Mouse (Mus musculus) spleen, postnatal 4 days (tissue): ENCODE data around the gene Oprl1.

ENCODE experiments used
- DNase-seq, 2 experiments: peaks; one replicate each; pipeline ENCODE4 v3.0.0; 2022; ENCODE audit warnings: low spot score in 2 of 2

Oprl1 gene

DNA sequence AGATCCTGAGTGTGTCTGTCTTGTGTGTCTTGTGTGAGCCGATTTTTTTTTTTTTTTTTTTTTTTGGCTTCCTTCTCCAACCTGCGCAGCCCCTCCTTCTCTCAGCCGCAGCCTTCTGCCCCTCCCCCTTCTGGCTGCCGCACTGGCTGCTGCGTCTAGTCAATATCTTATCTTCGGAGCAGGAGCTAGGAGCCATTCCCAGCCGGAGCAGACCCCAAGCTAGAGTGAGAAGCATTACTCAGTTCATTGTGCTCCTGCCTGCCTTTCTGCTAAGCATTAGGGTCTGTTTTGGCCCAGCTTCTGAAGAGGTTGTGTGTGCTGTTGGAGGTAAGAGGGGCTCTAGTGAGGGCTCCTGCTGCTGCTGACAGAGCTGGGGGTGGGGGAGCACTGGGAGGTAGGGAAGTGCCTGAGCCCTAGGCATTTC, at the start of gene Oprl1:
Gene Oprl1 (plus strand): TSS at position 114 of the 424 bp plus-strand sequence.
- no peak for DNase-seq

DNA sequence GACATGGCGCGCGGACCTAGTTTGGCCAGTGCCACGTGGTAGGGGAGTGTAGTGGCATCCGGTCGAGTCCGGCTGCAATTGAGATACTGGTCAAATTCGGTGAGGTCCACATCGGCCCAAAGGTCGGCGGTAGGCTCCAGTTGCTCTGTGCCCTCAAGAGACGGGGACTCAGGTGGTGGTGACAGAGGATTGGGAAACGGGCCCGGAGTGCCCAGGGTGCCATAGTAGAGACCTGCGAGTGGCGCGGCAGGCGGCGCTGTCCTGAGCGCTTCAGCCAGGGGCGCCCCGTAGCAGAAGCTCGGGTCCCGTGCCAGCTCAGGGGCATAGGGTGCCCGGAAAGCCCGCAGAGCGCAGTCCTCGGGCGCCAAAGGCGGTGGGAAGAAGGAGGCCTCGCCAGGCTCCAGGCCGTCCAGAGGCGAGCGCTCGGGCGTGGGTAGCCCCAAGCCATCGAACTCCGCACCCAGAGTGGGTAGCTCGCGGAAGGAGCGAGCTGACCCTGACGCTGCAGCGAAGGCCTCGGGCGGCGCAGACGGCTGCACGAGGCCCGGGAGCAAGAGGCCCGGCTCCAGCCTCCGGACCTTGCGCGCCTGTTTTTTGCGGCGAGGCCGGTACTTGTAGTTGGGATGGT, 44.4 kb upstream of the Oprl1 start:
- DNase-seq = no peak

DNA sequence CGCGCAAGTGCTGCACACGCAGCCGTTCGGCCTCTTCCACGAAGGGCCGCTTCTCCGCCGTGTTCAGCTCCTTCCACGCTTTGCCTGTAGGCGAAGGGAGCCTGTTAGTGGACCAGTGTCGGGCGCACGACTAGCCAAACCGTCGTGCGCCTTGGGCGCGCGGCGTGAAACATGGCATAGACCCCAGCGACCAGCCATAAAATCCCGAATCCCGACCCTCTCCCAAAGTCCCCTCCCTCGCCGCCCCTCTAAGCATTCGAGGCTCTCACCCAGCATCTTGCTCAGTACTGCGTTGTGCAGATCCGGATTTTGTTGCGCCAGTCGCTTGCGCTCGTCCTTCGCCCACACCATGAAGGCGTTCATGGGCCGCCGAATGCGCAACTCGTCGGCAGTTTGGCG, 43.9 kb upstream of the Oprl1 start:
- DNase-seq = no peak

DNA sequence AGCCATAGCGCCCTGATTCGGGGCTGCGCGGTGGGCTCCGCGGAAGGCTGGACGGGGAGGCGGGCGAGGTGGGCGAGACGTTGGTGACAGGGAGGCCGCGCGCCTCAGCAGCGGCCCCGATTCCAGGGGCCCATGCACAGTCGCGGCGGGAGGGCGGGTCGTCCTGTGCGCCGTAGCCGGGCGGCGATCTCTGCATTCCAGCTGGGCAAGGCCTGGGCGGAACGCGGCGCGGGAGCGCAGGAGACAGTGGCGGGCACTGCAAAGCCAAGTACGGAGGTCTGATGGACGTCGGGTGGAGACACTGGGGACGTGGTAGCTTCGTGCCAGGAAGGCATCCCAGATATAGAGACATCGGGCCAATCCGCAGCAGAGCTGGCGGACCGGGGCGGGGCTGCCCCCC, 43.5 kb upstream of the Oprl1 start, which contains the start of gene Sox18:
Gene Sox18 (minus strand): TSS at position 315 of the 400 bp plus-strand sequence.
- DNase-seq = no peak

DNA sequence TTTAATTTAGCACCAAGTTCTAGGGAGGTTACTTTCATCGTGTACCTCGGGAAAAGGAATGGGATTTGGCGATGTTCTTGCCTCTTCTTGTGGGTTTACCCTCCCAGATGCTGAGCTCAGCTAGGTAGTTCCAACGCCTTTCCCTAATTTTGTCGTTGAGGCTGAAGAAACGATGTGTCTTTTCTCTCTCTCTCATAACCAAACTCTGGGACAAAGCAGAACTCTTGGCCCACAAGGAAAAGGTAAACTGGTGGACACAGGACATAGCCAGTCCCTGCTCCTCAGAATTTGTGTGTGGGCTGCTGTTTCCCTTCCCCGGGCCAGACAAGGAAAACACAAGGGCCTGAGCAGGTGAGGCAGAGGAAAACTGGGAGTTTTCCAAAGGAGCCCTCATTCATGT, 42.8 kb upstream of the Oprl1 start:
- no peak for DNase-seq

DNA sequence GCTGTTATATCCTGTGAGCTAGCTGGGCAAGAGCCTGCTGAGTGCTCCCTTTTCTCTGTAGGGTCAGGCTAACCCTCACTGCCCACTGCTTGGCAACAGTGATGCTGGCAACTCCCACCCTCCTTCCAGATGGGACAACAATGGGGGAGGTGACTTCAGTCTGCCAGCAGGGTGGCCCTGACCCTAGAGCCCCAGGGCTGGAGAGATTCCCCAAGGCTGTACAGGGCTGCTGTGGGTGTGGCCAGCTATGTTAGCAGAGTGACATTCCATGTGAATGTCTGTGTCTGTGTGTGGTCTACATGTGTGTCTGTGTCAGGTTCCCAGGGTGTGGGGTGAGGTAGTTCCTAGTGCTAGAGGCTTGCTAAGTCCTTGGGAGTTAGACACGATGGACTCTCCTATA, 41.3 kb upstream of the Oprl1 start:
- DNase-seq = no peak

DNA sequence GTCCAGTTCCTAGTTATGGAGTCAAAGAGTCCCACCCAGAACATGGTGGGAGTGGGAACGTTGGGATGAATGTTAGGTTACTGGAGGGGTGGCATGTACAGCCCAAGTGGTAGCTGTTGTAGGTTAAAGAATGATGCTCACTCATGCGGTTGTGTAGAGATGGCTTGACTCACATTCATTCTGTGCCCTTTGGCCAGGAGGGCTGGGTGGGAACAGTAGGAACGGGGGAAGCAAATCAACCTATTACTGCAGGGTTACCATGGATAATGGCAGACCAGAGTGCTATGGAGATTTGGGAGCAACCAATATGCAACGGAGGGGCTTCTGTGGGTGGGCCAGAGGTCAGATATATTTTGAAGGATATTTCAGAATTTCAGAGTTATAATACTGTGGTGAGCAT, 39.9 kb upstream of the Oprl1 start:
- DNase-seq = no peak

DNA sequence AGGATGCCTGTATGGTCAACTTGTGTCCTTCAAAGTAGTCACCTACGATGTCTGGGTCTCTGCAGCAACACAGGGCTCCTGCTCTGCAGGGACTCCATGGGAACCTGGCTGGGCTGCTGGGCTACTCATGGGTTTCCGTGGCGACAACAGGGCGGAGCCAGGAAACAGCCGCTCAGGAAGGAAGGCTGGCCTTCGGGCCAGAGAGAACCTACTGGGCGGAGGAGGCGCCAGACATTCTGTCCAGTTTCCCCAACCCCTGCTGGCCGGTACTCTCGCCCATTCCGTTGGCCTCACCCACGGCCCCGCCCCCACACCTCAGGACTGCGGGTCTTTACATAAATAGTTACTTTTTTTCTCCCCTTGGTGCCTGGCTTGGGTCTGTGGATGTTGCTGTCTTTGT, 39.4 kb upstream of the Oprl1 start:
- DNase-seq = no peak

DNA sequence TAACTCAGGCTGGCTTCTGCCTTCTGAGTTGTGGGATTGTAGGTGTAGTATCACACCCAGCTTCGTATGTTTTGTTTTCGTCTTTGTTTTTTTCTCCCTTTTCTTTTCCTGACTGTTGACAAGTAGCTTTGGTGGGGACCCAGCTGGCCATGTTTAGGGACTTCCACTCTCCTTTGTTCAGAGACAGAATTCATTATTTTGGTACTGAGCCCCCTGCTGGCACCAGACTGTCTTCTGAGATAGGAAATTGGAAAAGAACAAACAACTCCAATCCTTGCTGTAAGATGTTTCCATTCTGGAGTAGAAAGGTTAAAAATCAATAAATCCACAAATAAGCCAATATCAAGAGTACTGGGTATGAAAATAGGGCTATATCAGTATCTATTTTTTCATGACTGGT, 38.4 kb upstream of the Oprl1 start:
- DNase-seq = no peak

DNA sequence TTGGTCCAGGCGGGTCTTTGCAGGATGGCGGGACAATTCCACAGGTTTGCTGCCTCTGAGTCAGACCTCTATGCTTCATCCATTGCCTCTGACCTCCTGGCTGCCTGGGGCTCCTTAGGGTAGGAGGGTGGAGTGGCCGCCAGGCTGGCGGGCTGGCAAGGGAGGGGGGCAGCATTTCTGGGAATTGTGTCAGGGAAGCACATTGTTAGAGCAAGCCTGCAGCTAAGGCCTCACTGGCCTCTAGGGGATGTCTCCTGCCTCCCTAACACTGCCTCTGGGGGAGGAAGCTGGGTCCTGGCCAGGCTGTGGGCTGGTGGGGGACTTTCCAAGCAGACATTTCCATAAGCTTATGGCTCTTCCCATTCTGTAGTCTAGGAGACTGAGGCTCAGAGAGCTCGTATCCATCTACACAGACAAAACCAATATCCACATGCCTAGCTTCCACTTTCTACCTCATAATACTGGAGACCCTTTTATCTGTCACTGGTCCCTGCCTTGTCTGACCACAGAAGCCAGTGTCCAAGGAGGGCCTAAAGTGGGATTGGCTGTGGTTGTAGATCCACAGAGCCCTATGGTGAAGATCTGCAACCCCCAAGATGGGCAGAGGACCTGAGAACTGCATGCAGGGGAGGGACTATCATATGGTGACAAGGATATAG, 37.6 kb upstream of the Oprl1 start:
- DNase-seq = no peak

DNA sequence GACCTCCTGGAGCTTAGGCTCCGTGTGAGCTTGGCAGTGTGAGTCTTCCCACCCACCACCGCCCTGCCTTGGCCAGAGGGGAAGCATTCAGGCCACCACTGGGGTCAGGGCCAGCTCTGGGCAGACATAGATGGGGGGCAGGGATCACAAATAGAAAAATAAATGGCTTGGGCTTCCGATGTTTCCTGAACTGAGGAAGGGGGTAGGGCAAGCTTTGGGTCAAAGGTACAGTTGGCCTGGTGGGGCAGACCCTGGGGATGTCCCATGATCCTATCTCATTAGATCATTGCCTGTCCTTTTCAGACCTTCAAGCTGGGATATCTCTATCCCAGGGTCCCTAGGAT, 37.1 kb upstream of the Oprl1 start:
- no peak for DNase-seq

DNA sequence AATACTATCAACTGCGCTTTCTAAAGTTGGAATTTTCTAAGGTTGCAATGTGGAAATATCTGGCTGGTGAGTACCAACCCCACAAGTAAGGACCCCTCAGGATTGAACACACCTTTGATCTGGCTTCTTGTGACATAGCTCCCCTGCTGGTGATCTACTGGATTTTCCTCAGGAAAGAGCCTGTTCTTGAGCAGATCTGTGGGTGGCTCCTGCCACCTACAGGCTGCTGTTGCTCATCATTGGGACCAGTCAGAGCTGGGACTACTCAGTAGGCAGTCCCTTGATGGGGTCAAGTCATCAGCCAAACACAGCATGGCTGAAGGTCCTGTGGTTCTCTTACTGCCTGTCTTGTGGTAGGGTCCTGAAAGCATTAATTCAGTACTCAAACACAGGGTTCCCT, 36.0 kb upstream of the Oprl1 start:
- peak in 1 of 2 experiments; percentile 63 for DNase-seq

DNA sequence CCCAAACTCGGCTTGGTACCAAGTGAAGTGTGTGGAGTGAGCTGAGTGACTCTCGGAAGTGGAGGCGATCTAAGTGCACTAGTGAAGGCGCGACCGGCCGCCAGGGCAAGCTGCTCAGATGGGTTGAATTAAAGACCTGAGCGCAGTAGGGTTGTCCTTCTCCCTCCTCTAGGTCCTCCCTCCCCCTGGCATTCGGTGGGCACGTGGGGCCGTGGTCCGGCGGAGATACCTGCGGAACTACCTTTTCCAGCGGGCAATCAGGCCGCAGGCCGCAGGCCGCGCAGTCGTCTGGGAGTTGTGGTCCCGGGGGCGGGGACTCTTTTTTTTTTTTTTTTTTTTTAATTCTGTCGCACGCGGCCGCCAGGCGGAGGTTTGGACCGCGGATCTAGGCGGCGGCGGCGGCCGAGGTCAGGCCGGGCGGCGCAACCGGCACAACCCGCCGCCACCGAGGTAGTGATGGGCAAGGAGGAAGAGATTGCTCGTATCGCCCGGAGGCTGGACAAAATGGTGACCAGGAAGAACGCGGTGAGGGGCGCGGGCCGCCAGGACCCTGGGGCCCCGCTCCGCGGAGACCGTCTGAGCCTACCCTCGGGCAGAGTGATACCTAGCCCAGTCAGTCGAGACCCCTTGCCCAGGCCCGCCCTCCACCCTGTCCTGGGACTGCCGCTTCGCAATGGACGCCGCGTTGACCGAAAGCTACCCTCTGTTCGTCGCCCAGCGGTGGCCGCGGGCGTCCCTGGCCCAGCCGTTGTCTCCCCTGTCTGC, 34.7 kb upstream of the Oprl1 start, which contains the start of gene Tcea2:
Gene Tcea2 (plus strand): TSS at position 360 of the 765 bp plus-strand sequence.
- DNase-seq = peak; percentile 64 to 82

DNA sequence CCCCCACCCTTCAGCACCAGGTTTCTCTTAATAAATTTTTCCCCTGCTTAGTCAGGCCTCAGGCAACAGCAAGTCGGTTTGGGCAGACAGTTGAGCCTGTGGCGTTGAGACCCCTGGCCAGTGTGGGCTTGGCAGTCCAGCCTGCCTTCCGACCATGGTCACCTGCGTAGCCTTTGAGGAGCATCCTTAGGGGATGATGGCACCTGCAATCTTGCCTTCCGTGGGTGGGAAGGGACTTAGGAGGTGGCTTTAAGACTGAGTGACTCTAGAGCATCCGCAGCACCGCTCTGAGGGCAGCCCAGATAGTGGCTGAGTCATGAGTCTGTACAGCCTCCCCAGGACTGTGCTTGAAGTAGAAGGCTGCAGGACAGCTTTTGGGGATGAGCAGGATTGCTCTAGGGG, 34.1 kb upstream of the Oprl1 start:
- peak in 1 of 2 experiments; percentile 67 for DNase-seq

DNA sequence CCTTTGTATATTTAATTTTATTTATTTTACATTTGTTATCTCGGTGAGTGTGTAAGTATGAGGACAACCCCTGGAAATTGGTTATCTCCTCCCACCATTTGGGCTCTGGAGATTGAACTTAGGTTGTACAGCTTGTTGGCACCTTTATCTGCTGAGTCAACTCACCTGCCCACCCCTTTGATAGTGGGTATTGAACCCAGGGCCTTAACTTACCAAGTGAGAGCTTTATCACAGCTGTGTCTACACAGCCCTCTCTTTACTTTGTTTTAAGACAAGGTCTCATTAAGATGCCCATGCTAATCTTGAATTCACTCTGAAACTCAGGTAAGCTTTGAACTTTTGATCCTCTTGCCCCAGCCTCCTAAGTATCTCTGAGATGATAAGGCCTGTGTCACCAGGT, 32.8 kb upstream of the Oprl1 start:
- no peak for DNase-seq

DNA sequence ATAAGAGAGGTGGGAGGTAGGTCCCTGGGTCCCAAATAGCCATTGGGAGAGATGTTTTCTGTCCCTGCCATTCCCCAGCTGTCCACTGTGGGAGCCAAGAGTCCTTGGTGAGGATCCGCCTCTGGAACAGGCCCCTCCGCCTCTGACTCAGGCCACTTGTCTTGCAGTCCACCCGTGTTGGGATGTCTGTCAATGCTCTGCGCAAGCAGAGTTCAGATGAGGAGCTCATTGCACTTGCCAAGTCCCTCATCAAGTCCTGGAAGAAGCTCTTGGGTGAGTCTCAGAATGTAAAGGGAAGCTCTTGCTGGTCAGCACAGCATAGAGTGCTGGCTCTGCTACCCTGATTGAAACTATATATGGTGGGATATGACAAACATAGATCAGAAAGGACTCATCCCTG, 31.4 kb upstream of the Oprl1 start:
- DNase-seq = no peak

DNA sequence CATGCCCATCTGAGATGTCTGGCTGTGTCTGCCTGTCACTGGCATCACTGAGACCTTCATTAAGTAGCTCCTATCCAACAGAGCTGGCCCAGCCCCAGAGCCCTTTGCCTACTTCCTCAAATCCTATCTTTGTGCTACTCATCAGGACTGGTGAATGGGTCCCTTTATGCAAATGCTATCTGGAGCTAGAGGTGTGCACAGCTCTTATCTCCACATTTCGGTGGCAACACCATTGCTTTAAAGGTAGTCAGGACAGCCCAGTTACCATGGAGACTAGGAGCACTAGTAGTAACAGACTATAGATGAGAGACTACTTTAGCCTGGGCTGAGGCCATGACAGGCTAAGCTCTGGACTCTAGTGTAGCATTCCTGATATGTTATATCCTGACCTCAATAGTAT, 30.1 kb upstream of the Oprl1 start:
- no peak for DNase-seq

DNA sequence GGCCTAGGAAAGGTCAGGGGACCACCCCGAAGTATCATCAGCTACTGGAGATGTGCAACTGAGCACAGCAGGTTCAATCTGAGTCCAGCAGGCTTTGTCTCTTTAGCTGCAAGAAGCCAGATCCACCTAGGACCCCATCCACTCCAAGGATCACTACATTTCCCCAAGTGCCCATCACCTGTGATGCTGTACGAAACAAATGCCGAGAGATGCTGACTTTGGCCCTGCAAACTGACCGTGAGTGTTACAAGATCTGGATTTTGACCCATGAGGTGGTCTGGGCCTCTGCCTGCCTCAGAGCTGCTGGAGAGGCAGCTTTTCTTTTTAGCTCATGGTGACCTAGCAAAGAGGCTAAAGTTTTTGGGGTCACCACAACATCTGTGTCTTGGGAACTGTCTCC, 29.1 kb upstream of the Oprl1 start:
- DNase-seq = peak in 1 of 2 experiments; percentile 8

DNA sequence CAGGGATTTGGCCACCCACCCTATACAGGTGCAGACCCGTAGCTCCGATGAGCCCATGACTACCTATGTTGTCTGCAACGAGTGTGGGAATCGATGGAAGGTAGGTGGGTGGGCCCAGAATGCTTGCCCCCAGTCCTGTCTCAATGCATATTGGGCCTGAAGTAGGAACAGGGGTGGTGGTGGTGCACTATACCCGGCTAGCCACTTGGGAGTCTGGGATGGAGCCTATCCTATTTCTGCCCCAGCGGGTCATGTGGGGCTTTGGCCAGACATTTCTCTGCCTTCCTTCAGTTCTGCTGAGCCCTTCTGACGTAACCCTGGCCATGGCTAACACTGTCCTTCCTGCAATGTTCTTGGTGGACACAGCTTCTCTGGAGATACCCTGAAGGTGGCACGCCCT, 27.2 kb upstream of the Oprl1 start:
- DNase-seq = peak; percentile 11 to 55

DNA sequence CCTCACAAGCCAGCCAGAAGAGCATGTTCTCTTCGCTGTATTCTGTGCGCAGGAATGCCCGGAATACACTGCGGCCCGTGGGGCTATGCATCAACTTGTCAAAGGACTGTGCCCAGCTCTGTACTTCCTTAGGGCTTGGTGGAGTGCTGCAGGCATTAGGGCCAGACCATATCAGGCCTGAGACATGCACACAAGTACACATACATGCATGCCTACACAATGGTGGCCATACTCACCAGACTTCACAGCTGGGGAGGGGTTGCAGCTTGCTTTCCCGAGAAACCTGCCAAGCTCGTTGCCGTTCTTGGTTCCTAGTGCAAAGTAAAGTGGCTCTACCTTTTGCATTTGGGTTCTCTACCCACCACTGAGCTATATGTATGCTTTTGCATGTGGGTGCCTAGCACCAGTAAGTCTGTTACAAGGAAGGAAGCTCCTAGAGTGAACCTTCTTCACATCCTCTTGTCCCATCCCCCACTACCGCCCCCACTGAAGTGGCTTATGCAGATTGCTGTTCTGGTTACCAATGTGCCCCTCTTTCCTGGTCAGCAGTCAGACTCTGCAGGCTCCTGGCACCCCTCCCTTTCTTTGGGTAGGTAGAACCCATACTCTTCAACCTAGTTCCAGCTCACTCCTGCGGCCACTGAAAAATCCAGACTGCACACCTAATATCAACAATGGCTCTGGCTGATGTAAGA, 25.2 kb upstream of the Oprl1 start:
- DNase-seq = peak in 1 of 2 experiments; percentile 15

DNA sequence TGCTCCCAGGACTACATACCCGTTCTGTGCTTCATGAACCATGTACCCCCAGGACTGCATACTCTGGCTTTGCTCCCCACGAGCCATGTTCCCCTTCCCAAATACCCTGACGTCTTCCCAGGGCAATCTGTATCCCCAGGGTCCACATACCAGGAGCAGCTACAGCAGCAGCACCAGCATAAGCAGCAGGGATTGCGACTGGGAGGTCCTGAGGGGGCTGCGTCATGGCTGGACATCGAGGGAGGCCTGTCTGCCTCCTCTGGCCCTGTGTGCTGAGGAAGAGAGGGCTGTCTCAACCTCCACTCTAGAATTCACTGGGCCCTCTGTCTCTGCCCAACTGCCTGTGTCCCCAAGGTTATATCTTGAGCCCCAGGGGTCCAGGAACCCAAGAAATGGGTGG, 23.7 kb upstream of the Oprl1 start:
- peak in 1 of 2 experiments; percentile 9 for DNase-seq

DNA sequence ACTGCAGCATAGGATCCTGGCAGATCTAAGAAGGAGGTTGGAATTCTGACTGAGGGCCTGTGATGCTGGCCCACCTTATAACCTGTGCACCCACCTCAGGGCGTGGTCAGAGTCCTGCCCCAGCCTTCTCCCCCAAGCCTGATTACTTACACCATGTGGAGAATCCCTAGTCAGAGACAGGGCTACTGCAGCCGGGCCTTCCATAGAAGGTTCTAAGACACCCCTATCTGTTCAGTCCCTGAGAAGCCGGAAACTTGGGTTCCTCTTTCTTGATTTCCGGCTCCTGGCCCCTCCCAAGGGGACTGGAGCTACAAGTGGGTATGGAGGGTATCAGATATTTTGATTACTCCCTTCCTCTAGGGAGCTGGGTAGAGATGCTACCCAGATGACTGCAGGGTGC, 23.2 kb upstream of the Oprl1 start:
- DNase-seq = peak; percentile 28 to 67
